Comparison of ENCODE assay signal across 8 mouse cellular contexts in the genomic region with DNA sequence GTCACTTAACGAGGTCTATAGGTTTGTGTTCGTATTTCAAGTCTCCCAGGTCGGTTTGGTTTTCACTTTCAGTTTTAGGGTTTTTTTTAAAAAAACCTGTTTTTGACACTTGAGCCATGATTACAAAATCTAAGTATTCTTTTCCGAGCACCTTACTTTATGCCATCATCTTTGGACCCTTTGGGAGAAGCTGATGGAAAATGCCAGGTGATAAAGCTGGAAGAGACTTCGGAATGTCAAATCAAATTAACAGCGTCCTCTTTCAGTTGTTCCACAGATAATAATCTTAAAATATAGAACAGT. TPM values are rescaled to one million over a fixed set of nuclear protein-coding genes. Genes with fewer than 3 reads are reported as not detected.
A peak's percentile ranks its signal among the peaks of the same experiment; 100 is the strongest.
DNase-seq lines count a peak whose midpoint lies in the region; ATAC-seq and TF ChIP-seq lines count a peak whose summit lies in the region.

No protein-coding gene starts in this region.

- H3K4me2 ChIP-seq in heart, embryonic 14.5 days (ENCODE audit: low read length): peak overlapping the region; percentile 82

- ATAC-seq in heart, embryonic 14.5 days (ENCODE audit: insufficient number of reproducible peaks, insufficient read depth, low FRiP score, low read depth): no peak
- ATAC-seq in erythroid progenitor cell, adult 5-6 weeks (replicated peaks; ENCODE audit: low FRiP score, poor library complexity, severe bottlenecking): no peak

- no peaks in the 10 kb centered on the region for H3K9me3 ChIP-seq in heart, embryonic 14.5 days (ENCODE audit: control insufficient read depth, low read length)
- no peaks in the 10 kb centered on the region for H3K9me3 ChIP-seq in ES-E14 (ENCODE audit: control insufficient read depth, insufficient read depth, low read depth, low read length)
- no peaks in the 10 kb centered on the region for H3K9me3 ChIP-seq in hindbrain, embryonic 10.5 days

- H3K4me1 ChIP-seq in heart, embryonic 14.5 days (ENCODE audit: control insufficient read depth in 2 of 2, insufficient read depth in 2 of 2, low read length in 2 of 2): no peaks in the 10 kb centered on the region
- peaks cover 0 to 2% of the 10 kb centered on the region in 2 experiments; a peak in 1 of 4 replicates for H3K4me1 ChIP-seq in ES-E14 (ENCODE audit: control insufficient read depth in 2 of 2, insufficient read depth in 2 of 2, low read length in 2 of 2, poor library complexity in 1 of 2)
- no peaks in the 10 kb centered on the region for H3K4me1 ChIP-seq in hindbrain, embryonic 10.5 days (replicated peaks)

- DNase-seq in heart, postnatal 10 days: no peak
- DNase-seq in ES-E14 (ENCODE audit: low read depth, low spot score): no peak
- DNase-seq in hindbrain, embryonic 10.5 days (ENCODE audit: low spot score): no peak
- peak; percentile 3 for DNase-seq in mesoderm, embryonic 11.5 days (ENCODE audit: low read depth, low spot score)
- no peak for DNase-seq in layer of hippocampus, adult 9-11 months
- DNase-seq in adrenal gland, postnatal 4 days (ENCODE audit: low spot score in 2 of 2): no peak

- H3K27me3 ChIP-seq in heart, embryonic 14.5 days (ENCODE audit: control insufficient read depth, insufficient read depth, low read length): no peaks in the 10 kb centered on the region
- H3K27me3 ChIP-seq in hindbrain, embryonic 10.5 days (ENCODE audit: insufficient read depth, poor library complexity, severe bottlenecking): no peaks in the 10 kb centered on the region

- H3K36me3 ChIP-seq in heart, embryonic 14.5 days (ENCODE audit: control insufficient read depth, insufficient read depth, low read length): peaks cover 40% of the 10 kb centered on the region
- H3K36me3 ChIP-seq in ES-E14 (ENCODE audit: control insufficient read depth, insufficient read depth, low read length, poor library complexity, severe bottlenecking): no peaks in the 10 kb centered on the region; the same call in 1 of the 2 replicates
- H3K36me3 ChIP-seq in hindbrain, embryonic 10.5 days: peaks cover 37% of the 10 kb centered on the region

- peak overlapping the region; percentile 87 to 94 for H3K4me3 ChIP-seq in heart, embryonic 14.5 days (ENCODE audit: control insufficient read depth in 1 of 2, insufficient read depth in 1 of 2, low read depth in 1 of 2, low read length in 2 of 2)
- peak overlapping the region; percentile 73 to 82 for H3K4me3 ChIP-seq in ES-E14 (ENCODE audit: insufficient read depth in 1 of 2, low read depth in 1 of 2, low read length in 2 of 2, poor library complexity in 1 of 2, severe bottlenecking in 1 of 2)
- peak overlapping the region; percentile 79 for H3K4me3 ChIP-seq in hindbrain, embryonic 10.5 days

- peak overlapping the region; percentile 95 for H3K9ac ChIP-seq in heart, embryonic 14.5 days (ENCODE audit: low read length)
- peak overlapping the region; percentile 89 for H3K9ac ChIP-seq in ES-E14 (ENCODE audit: insufficient read depth, low read depth, low read length, poor library complexity, severe bottlenecking)

- in situ Hi-C loops in ES-E14 (cut with MboI; ENCODE audit: low sequenced_read_pairs in 2 of 2, unreplicated experiment in 2 of 2): no loop called here

- intact Hi-C loops in heart, postnatal 10 days (cut with DNase I): no loop called here

- peak overlapping the region; percentile 89 to 93 for H3K27ac ChIP-seq in heart, embryonic 14.5 days (replicated peaks in 1 of 2; ENCODE audit: control insufficient read depth in 1 of 2, insufficient read depth in 1 of 2, low read depth in 2 of 2, low read length in 2 of 2)
- H3K27ac ChIP-seq in ES-E14 (ENCODE audit: insufficient read depth, low read depth, low read length, poor library complexity, severe bottlenecking): no peak overlapping the region
- peak overlapping the region; percentile 94 for H3K27ac ChIP-seq in hindbrain, embryonic 10.5 days

- 15% methylated on average over 6 of the region's 6 CpGs for WGBS in heart, embryonic 14.5 days
- 25% methylated on average over 6 of the region's 6 CpGs for WGBS in hindbrain, embryonic 10.5 days

TF ChIP-seq in ES-E14, 5 proteins besides CTCF, POLR2A, EP300 and RAD21:
- TF ChIP-seq ZC3H11A (IDR thresholded peaks at IDR 0.05; ENCODE audit: borderline replicate concordance, low read depth, low read length) (no peak), ZNF384 (IDR thresholded peaks at IDR 0.05; ENCODE audit: low read depth, low read length) (no peak; the same call in 1 of the 2 replicates), MAFK (IDR thresholded peaks at IDR 0.05; ENCODE audit: insufficient read depth, low read depth, low read length) (no peak)

RNA-seq across cellular contexts. Expression of gene Scfd1, which starts 0.5 kb away (rescaled TPM):
- 66.1 and 68.7 TPM in 2 replicates for polyA plus RNA-seq in heart, embryonic 14.5 days (2014; fragmentation: Nextera tagmentation; extraction: Ambion mirVana)
- 10 to 100 TPM; 34.3 to 35.8 TPM for total RNA-seq in heart, postnatal 10 days (2021)
- 23.7 and 35.3 TPM in 2 replicates for total RNA-seq in ES-E14 (2012; rRNA removed)
- 60.3 and 62.1 TPM in 2 replicates for polyA plus RNA-seq in hindbrain, embryonic 10.5 days (2016; fragmentation: Nextera tagmentation; extraction: Ambion mirVana)
- 10 to 100 TPM; 75.5 to 76.8 TPM for total RNA-seq in adrenal gland, postnatal 4 days (2021)
- 40.0 and 51.6 TPM in 2 replicates for total RNA-seq in erythroid progenitor cell, adult 5-6 weeks (2015; ENCODE audit: low replicate concordance)
- total RNA-seq in erythroid progenitor cell, adult 5-6 weeks (2017; ENCODE audit: low replicate concordance): 47.7 and 66.1 TPM in 2 replicates

RNA-seq across cellular contexts. Expression of gene G2e3, which starts 30.0 kb away (rescaled TPM):
- polyA plus RNA-seq in heart, embryonic 14.5 days (2014; fragmentation: Nextera tagmentation; extraction: Ambion mirVana): 17.3 and 20.2 TPM in 2 replicates
- 1 to 10 TPM; 7.9 to 9.5 TPM for total RNA-seq in heart, postnatal 10 days (2021)
- 37.9 and 59.1 TPM in 2 replicates for total RNA-seq in ES-E14 (2012; rRNA removed)
- polyA plus RNA-seq in hindbrain, embryonic 10.5 days (2016; fragmentation: Nextera tagmentation; extraction: Ambion mirVana): 37.0 and 44.2 TPM in 2 replicates
- 10 to 100 TPM; 22.2 to 22.4 TPM for total RNA-seq in adrenal gland, postnatal 4 days (2021)
- total RNA-seq in erythroid progenitor cell, adult 5-6 weeks (2015; ENCODE audit: low replicate concordance): 38.9 and 68.3 TPM in 2 replicates
- total RNA-seq in erythroid progenitor cell, adult 5-6 weeks (2017; ENCODE audit: low replicate concordance): 102 and 109 TPM in 2 replicates
